Mouse (Mus musculus) heart, embryonic 15.5 days (tissue): Measurements from ENCODE around the gene Fgd3. TPM values are rescaled to one million over a fixed set of nuclear protein-coding genes. Genes with fewer than 3 reads are reported as not detected.

Source experiments
- ATAC-seq: fragments of 200-750 bp; cut with Nextera tagmentation; replicated peaks from 2 replicates; pipeline ENCODE4 v1.8.0; 2017; ENCODE audit warnings: low read depth, moderate TSS enrichment; ENCODE audit not compliant: insufficient number of reproducible peaks, insufficient read depth, low FRiP score
- H3K27ac ChIP-seq: fragments of 300-500 bp; sonication (generic); 2 replicates; pipeline ENCODE4 v1.5.1; 2015; ENCODE audit warnings: mild to moderate bottlenecking, inconsistent platforms
- H3K27me3 ChIP-seq: fragments of 300-500 bp; sonication (generic); 2 replicates; pipeline ENCODE4 v1.6.1; 2015; ENCODE audit warnings: inconsistent platforms
- H3K36me3 ChIP-seq: fragments of 300-500 bp; sonication (generic); 2 replicates; pipeline ENCODE4 v1.6.1; 2015; ENCODE audit warnings: mild to moderate bottlenecking, inconsistent platforms
- H3K4me1 ChIP-seq: fragments of 300-500 bp; sonication (generic); replicated peaks from 2 replicates; pipeline ENCODE4 v1.6.1; 2015; ENCODE audit warnings: inconsistent platforms
- H3K4me2 ChIP-seq: fragments of 300-500 bp; sonication (generic); 2 replicates; pipeline ENCODE4 v1.6.1; 2015; ENCODE audit warnings: inconsistent platforms, mild to moderate bottlenecking, moderate library complexity
- H3K4me3 ChIP-seq: fragments of 300-500 bp; sonication (generic); 2 replicates; pipeline ENCODE4 v1.5.1; 2015; ENCODE audit warnings: mild to moderate bottlenecking, inconsistent platforms
- H3K9ac ChIP-seq: fragments of 300-500 bp; sonication (generic); 2 replicates; pipeline ENCODE4 v1.6.1; 2015; ENCODE audit warnings: mild to moderate bottlenecking, inconsistent platforms
- H3K9me3 ChIP-seq: fragments of 300-500 bp; sonication (generic); replicated peaks from 2 replicates; pipeline ENCODE4 v1.6.1; 2016; ENCODE audit warnings: inconsistent platforms
- WGBS: fragments of 180-500 bp; shearing (Covaris S2); methylation state at CpG from one replicate; pipeline ENCODE4 v1.1.7; 2015; ENCODE audit warnings: mixed read lengths; 5-methylcytosine and 5-hydroxymethylcytosine counted together
- polyA plus RNA-seq: library from polyadenylated mRNA; unstranded; fragments of >200 nt; fragmentation: Nextera tagmentation; extraction: Ambion mirVana; gene quantifications from 2 replicates; pipeline ENCODE4 v1.2.1, GENCODE M21; 2015

Fgd3 gene
- polyA plus RNA-seq, 1 experiment from 2014 or later = 0.14 TPM

DNA sequence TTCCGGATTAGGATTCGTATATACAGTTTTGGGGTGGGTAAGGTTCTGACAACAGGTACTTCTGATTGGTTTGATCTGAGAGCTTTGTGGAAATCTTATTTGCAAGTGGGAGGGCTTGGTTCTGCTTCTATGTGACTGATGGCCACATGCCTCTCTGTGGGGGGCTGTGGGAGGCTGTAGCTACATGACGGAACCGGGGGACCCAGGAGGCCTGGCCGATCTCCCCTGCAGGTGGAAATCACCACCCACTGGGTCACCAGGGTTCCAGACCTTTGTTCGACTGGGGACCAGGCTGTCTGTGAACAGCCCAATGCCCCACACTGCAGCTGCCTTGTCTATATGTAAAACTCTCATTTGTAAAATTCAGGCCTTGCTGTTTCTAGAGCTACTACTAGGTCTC lies 95.4 kb downstream of the Fgd3 start:
- H3K36me3 ChIP-seq = no peaks in the 10 kb centered on the region
- H3K4me2 ChIP-seq = no peak overlapping the region
- H3K27ac ChIP-seq = no peak overlapping the region
- no peak for ATAC-seq
- no peaks in the 10 kb centered on the region for H3K9me3 ChIP-seq
- H3K9ac ChIP-seq = no peak overlapping the region
- H3K27me3 ChIP-seq = peaks cover 12% of the 10 kb centered on the region
- peaks cover 6% of the 10 kb centered on the region; the same call in 1 of the 2 replicates for H3K4me1 ChIP-seq
- no peak overlapping the region for H3K4me3 ChIP-seq
- WGBS = 27% methylated on average over 6 of the region's 6 CpGs

GRCm38 (mm10) chr13:49224314-49224713 lies 95.8 kb downstream of the Fgd3 start:
- H3K4me2 ChIP-seq = no peak overlapping the region
- no peaks in the 10 kb centered on the region for H3K9me3 ChIP-seq
- H3K27ac ChIP-seq = no peak overlapping the region
- 12% methylated on average over 10 of the region's 10 CpGs for WGBS
- no peaks in the 10 kb centered on the region for H3K36me3 ChIP-seq
- H3K9ac ChIP-seq = no peak overlapping the region
- H3K4me3 ChIP-seq = no peak overlapping the region
- peaks cover 6% of the 10 kb centered on the region; the same call in 1 of the 2 replicates for H3K4me1 ChIP-seq
- no peak for ATAC-seq
- peaks cover 12% of the 10 kb centered on the region for H3K27me3 ChIP-seq

- no peak overlapping the region for H3K4me2 ChIP-seq
- WGBS = 18% methylated on average over 5 of the region's 5 CpGs
Measured at GRCm38 (mm10) chr13:49220912-49221311, 99.2 kb downstream of the Fgd3 start.

GRCm38 (mm10) chr13:49219367-49219766 lies 100.7 kb downstream of the Fgd3 start:
- H3K4me1 ChIP-seq = peaks cover 24% of the 10 kb centered on the region
- H3K9me3 ChIP-seq = no peaks in the 10 kb centered on the region
- no peak for ATAC-seq
- H3K4me3 ChIP-seq = no peak overlapping the region
- H3K9ac ChIP-seq = no peak overlapping the region
- WGBS = 65% methylated on average over 4 of the region's 4 CpGs
- no peaks in the 10 kb centered on the region for H3K36me3 ChIP-seq
- H3K4me2 ChIP-seq = no peak overlapping the region
- H3K27ac ChIP-seq = no peak overlapping the region
- peaks cover 5% of the 10 kb centered on the region for H3K27me3 ChIP-seq

More at GRCm38 (mm10) chr13:49220912-49221311, 99.2 kb downstream of the Fgd3 start:
- Histone ChIP-seq H3K36me3 (no peaks in the 10 kb centered on the region), H3K27me3 (peaks cover 11% of the 10 kb centered on the region), H3K9me3 (no peaks in the 10 kb centered on the region), H3K27ac (no peak overlapping the region), H3K9ac (no peak overlapping the region), H3K4me3 (no peak overlapping the region), H3K4me1 (peaks cover 16% of the 10 kb centered on the region)
- no peak for ATAC-seq

GRCm38 (mm10) chr13:49218651-49219050 lies 101.5 kb downstream of the Fgd3 start:
- no peaks in the 10 kb centered on the region for H3K9me3 ChIP-seq
- H3K4me2 ChIP-seq = no peak overlapping the region
- H3K27me3 ChIP-seq = no peaks in the 10 kb centered on the region; the same call in none of the 2 replicates
- no peak overlapping the region for H3K9ac ChIP-seq
- ATAC-seq = no peak
- peaks cover 27% of the 10 kb centered on the region for H3K4me1 ChIP-seq
- H3K4me3 ChIP-seq = no peak overlapping the region
- H3K36me3 ChIP-seq = no peaks in the 10 kb centered on the region
- no peak overlapping the region for H3K27ac ChIP-seq
- WGBS = 59% methylated on average over 3 of the region's 3 CpGs

DNA sequence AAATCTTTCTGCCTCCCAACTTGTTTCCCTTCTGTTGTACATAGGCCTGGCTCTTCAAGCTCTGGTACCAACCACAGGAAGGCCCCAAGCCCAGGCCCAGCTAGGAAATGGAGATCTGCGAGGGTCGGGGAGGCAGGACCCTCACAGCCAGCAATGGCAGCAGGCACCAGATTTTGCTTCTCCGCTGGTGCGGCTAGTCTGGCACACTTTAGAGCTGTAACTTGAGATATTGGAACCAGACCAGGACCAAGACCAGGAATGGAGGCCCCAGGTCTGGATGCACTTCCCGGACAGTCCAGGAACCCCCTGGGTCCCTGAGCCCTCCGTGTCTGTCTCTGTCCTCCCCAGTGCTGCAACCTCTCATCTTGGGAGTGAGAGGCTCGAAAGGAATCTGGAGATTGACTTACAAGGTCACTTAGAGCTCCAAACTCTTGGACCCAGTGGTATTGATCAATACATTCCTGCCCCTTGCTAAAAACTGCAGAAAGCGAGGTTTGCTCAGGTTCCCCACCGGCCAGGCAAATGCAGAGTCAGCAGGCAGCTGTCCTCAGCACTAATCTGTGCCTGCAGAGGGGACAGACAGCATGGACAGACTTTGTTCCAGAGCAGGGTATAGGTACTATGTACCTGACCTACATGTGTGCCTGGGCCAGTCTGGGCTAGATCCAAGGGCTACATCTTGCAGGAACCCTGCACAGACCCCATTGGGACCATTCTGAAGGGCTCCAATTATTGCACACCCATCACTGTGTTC lies 103.1 kb downstream of the Fgd3 start:
- Histone ChIP-seq H3K36me3 (no peaks in the 10 kb centered on the region), H3K9ac (no peak overlapping the region), H3K27me3 (no peaks in the 10 kb centered on the region; the same call in 1 of the 2 replicates), H3K27ac (peak overlapping the region; percentile 94), H3K4me1 (peaks cover 39% of the 10 kb centered on the region), H3K4me2 (peak overlapping the region; percentile 66), H3K4me3 (no peak overlapping the region; the same call in 1 of the 2 replicates), H3K9me3 (no peaks in the 10 kb centered on the region)
- WGBS = 55% methylated on average over 9 of the region's 9 CpGs
- no peak for ATAC-seq

GRCm38 (mm10) chr13:49216220-49216552 lies 103.9 kb downstream of the Fgd3 start:
- no peaks in the 10 kb centered on the region for H3K9me3 ChIP-seq
- peak overlapping the region; percentile 94 for H3K27ac ChIP-seq
- peak; percentile 33; the same call in 1 of the 2 replicates for ATAC-seq
- H3K4me1 ChIP-seq = peaks cover 47% of the 10 kb centered on the region
- peak overlapping the region; percentile 40 for H3K9ac ChIP-seq
- 4% methylated on average over 17 of the region's 17 CpGs for WGBS
- H3K36me3 ChIP-seq = no peaks in the 10 kb centered on the region
- H3K4me3 ChIP-seq = peak overlapping the region; percentile 82
- peak overlapping the region; percentile 66 for H3K4me2 ChIP-seq
- no peaks in the 10 kb centered on the region; the same call in 1 of the 2 replicates for H3K27me3 ChIP-seq

DNA sequence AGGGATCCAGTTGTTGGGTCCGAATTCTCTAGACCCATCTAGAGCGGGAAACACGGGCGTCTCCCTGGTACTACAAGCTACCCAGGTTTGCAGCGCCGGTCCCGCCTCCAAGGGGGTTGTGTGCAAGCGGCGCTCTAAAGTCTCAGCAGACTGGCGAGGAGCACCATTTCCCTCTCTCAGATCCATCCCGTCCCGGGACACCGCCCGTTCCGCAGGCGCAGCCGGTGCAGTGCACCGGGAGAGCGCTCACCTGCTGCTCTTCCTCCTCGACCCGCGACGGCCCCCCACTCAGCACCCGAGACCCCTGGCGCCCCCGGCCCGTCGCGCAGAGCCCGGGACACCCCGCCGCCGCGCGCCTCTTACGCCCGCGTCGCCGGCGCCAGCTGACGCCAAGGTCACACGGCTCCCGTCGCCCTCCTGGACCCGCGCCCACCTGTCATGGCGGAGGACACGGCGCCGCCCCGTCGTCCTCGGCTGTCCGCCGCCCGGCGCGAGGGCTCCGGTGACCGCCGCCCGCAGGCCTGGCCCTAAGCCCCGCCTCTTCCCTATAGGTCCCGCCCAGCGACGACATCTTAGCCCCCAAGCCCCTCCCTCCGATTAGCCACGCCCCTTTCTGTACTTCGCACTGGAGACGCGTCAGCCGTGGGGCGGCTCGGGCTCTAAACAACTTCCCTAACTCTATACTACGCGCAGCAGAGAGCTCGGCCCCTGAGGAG lies 104.4 kb downstream of the Fgd3 start, which contains the start of gene Card19:
Card19 (minus strand) TSS at position 534 of the 716 bp plus-strand sequence.
- Histone ChIP-seq H3K9ac (peak within 1 kb of the TSS; percentile 82), H3K27me3 (no peaks in the 10 kb centered on the region; the same call in 1 of the 2 replicates), H3K4me1 (peaks cover 53% of the 10 kb centered on the region), H3K4me3 (peak within 1 kb of the TSS; percentile 82), H3K27ac (peak within 1 kb of the TSS; percentile 94), H3K4me2 (peak within 1 kb of the TSS; percentile 66), H3K9me3 (no peaks in the 10 kb centered on the region), H3K36me3 (no peaks in the 10 kb centered on the region)
- ATAC-seq = peak; percentile 88
- WGBS = under 1% methylated on average over 76 of the region's 78 CpGs

GRCm38 (mm10) chr13:49215128-49215503 lies 105.0 kb downstream of the Fgd3 start:
- 11% methylated on average over 5 of the region's 5 CpGs for WGBS
- no peaks in the 10 kb centered on the region; the same call in 1 of the 2 replicates for H3K27me3 ChIP-seq
- H3K4me3 ChIP-seq = peak overlapping the region; percentile 82
- H3K9me3 ChIP-seq = no peaks in the 10 kb centered on the region
- no peaks in the 10 kb centered on the region for H3K36me3 ChIP-seq
- H3K4me1 ChIP-seq = peaks cover 53% of the 10 kb centered on the region
- H3K4me2 ChIP-seq = peak overlapping the region; percentile 66
- no peak for ATAC-seq
- H3K9ac ChIP-seq = peak overlapping the region; percentile 82
- peak overlapping the region; percentile 94 for H3K27ac ChIP-seq

DNA sequence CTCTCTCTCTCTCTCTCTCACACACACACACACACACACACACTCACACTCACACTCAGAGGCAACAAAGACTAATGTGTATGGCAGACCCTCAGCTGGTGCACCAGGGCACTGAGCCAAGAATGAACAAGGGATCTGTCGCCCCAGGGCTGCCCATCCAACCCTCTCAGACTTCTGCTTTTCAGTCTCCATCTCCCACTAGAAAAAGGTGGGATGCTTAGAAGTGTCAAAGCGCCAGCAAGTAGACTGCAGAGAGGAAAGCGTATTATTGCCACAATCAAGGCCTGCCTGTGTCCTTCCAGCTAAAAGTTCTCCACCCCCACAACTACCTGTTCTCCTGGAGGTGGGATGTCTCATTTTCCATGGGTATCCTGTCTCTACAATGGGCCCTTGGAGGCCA lies 105.7 kb downstream of the Fgd3 start:
- ATAC-seq = no peak
- Histone ChIP-seq H3K4me2 (peak overlapping the region; percentile 66), H3K27ac (no peak overlapping the region), H3K9ac (peak overlapping the region; percentile 82), H3K4me1 (peaks cover 53% of the 10 kb centered on the region), H3K9me3 (no peaks in the 10 kb centered on the region), H3K36me3 (no peaks in the 10 kb centered on the region), H3K27me3 (no peaks in the 10 kb centered on the region; the same call in 1 of the 2 replicates), H3K4me3 (peak overlapping the region; percentile 82)
- 65% methylated on average over 3 of the region's 3 CpGs for WGBS

GRCm38 (mm10) chr13:49213531-49213932 lies 106.6 kb downstream of the Fgd3 start:
- Histone ChIP-seq H3K4me2 (peak overlapping the region; percentile 66), H3K4me3 (peak overlapping the region; percentile 82; the same call in 1 of the 2 replicates), H3K9me3 (no peaks in the 10 kb centered on the region), H3K36me3 (no peaks in the 10 kb centered on the region), H3K4me1 (peaks cover 53% of the 10 kb centered on the region), H3K27me3 (no peaks in the 10 kb centered on the region), H3K9ac (peak overlapping the region; percentile 9; the same call in 1 of the 2 replicates), H3K27ac (peak overlapping the region; percentile 40)
- no peak for ATAC-seq
- 46% methylated on average over 4 of the region's 4 CpGs for WGBS
